Mouse (Mus musculus): ENCODE measurements around the gene Spata20. TPM values are rescaled to one million over a fixed set of nuclear protein-coding genes. Genes with fewer than 3 reads are reported as not detected.
A peak's percentile ranks its signal among the peaks of the same experiment; 100 is the strongest.

Gene Spata20
- polyA plus RNA-seq, 1 experiment from 2014 or later, result 0.29 TPM

- WGBS, result 87% methylated on average over 7 of the region's 7 CpGs
- H3K4me3 ChIP-seq, result no peak overlapping the region
- H3K36me3 ChIP-seq, result no peaks in the 10 kb centered on the region
- H3K27ac ChIP-seq, result no peak overlapping the region
- no peak for ATAC-seq (ENCODE audit: insufficient number of reproducible peaks, insufficient read depth, low FRiP score, low TSS enrichment)
- H3K4me2 ChIP-seq (replicated peaks), result no peak overlapping the region
- H3K9ac ChIP-seq, result no peak overlapping the region
- no peaks in the 10 kb centered on the region for H3K4me1 ChIP-seq
- peaks cover 21% of the 10 kb centered on the region; the same call in 1 of the 2 replicates for H3K27me3 ChIP-seq
- no peaks in the 10 kb centered on the region for H3K9me3 ChIP-seq
Observed at GRCm38 (mm10) chr11:94481963-94482362, 4.0 kb downstream of the Spata20 start.

- ATAC-seq (ENCODE audit: insufficient number of reproducible peaks, insufficient read depth, low FRiP score, low TSS enrichment), result no peak
- Histone ChIP-seq H3K36me3 (no peaks in the 10 kb centered on the region), H3K9me3 (no peaks in the 10 kb centered on the region), H3K4me2 (replicated peaks) (no peak overlapping the region), H3K4me1 (peaks cover 7% of the 10 kb centered on the region), H3K27ac (no peak overlapping the region), H3K9ac (no peak overlapping the region), H3K4me3 (no peak overlapping the region), H3K27me3 (peaks cover 27% of the 10 kb centered on the region)
- 89% methylated on average over 9 of the region's 9 CpGs for WGBS
Observed at GRCm38 (mm10) chr11:94480382-94480781, 5.6 kb downstream of the Spata20 start.

- no peaks in the 10 kb centered on the region for H3K9me3 ChIP-seq
- WGBS, result 62% methylated on average over 6 of the region's 6 CpGs
- H3K27me3 ChIP-seq, result peaks cover 23% of the 10 kb centered on the region
- no peak for ATAC-seq (ENCODE audit: insufficient number of reproducible peaks, insufficient read depth, low FRiP score, low TSS enrichment)
- H3K9ac ChIP-seq, result no peak overlapping the region
- peaks cover 17% of the 10 kb centered on the region for H3K4me1 ChIP-seq
- no peak overlapping the region for H3K27ac ChIP-seq
- H3K4me2 ChIP-seq (replicated peaks), result no peak overlapping the region
- no peak overlapping the region for H3K4me3 ChIP-seq
- no peaks in the 10 kb centered on the region for H3K36me3 ChIP-seq
Observed at GRCm38 (mm10) chr11:94477651-94478050, 8.3 kb downstream of the Spata20 start.

GRCm38 (mm10) chr11:94475722-94476121 is 10.3 kb downstream of the Spata20 start:
- H3K27ac ChIP-seq, result no peak overlapping the region
- 13% methylated on average over 11 of the region's 11 CpGs for WGBS
- ATAC-seq (ENCODE audit: insufficient number of reproducible peaks, insufficient read depth, low FRiP score, low TSS enrichment), result no peak
- peaks cover 23% of the 10 kb centered on the region for H3K27me3 ChIP-seq
- no peak overlapping the region for H3K4me3 ChIP-seq
- H3K4me1 ChIP-seq, result peaks cover 28% of the 10 kb centered on the region
- no peaks in the 10 kb centered on the region for H3K9me3 ChIP-seq
- no peaks in the 10 kb centered on the region for H3K36me3 ChIP-seq
- H3K9ac ChIP-seq, result no peak overlapping the region
- no peak overlapping the region for H3K4me2 ChIP-seq (replicated peaks)

GRCm38 (mm10) chr11:94474544-94474910 is 11.5 kb downstream of the Spata20 start:
- peak overlapping the region; percentile 43; the same call in 1 of the 2 replicates for H3K27ac ChIP-seq
- WGBS, result 2% methylated on average over 11 of the region's 11 CpGs

GRCm38 (mm10) chr11:94473707-94474543 is 12.1 kb downstream of the Spata20 start, which contains the start of gene Cacna1g:
Gene Cacna1g (minus strand): TSS chr11:94474198.
- no peaks in the 10 kb centered on the region for H3K36me3 ChIP-seq

More at GRCm38 (mm10) chr11:94474544-94474910, 11.5 kb downstream of the Spata20 start:
- no peak for ATAC-seq (ENCODE audit: insufficient number of reproducible peaks, insufficient read depth, low FRiP score, low TSS enrichment)
- Histone ChIP-seq H3K36me3 (no peaks in the 10 kb centered on the region), H3K4me1 (peaks cover 34% of the 10 kb centered on the region), H3K9ac (no peak overlapping the region), H3K9me3 (no peaks in the 10 kb centered on the region), H3K4me2 (replicated peaks) (peak overlapping the region; percentile 80), H3K27me3 (peaks cover 23% of the 10 kb centered on the region), H3K4me3 (peak overlapping the region; percentile 90)

GRCm38 (mm10) chr11:94472916-94473706 is 12.9 kb downstream of the Spata20 start:
- Histone ChIP-seq H3K27me3 (peaks cover 23% of the 10 kb centered on the region), H3K4me2 (replicated peaks) (peak overlapping the region; percentile 80), H3K4me1 (peaks cover 48% of the 10 kb centered on the region), H3K36me3 (no peaks in the 10 kb centered on the region), H3K9ac (peak overlapping the region; percentile 95), H3K27ac (peak overlapping the region; percentile 91), H3K9me3 (no peaks in the 10 kb centered on the region), H3K4me3 (peak overlapping the region; percentile 90)
- 1% methylated on average over 49 of the region's 52 CpGs for WGBS
- ATAC-seq (ENCODE audit: insufficient number of reproducible peaks, insufficient read depth, low FRiP score, low TSS enrichment), result peak; percentile 24; the same call in 1 of the 2 replicates

More at GRCm38 (mm10) chr11:94473707-94474543, 12.1 kb downstream of the Spata20 start, which contains the start of gene Cacna1g:
- WGBS, result under 1% methylated on average over 47 of the region's 71 CpGs
- Histone ChIP-seq H3K27me3 (peaks cover 23% of the 10 kb centered on the region), H3K4me1 (peaks cover 40% of the 10 kb centered on the region), H3K9ac (peak within 1 kb of the TSS; percentile 95), H3K4me3 (peak within 1 kb of the TSS; percentile 90), H3K9me3 (no peaks in the 10 kb centered on the region), H3K27ac (peak within 1 kb of the TSS; percentile 91), H3K4me2 (replicated peaks) (peak within 1 kb of the TSS; percentile 80)
- peak; percentile 89 for ATAC-seq (ENCODE audit: insufficient number of reproducible peaks, insufficient read depth, low FRiP score, low TSS enrichment)

GRCm38 (mm10) chr11:94472585-94472915 is 13.4 kb downstream of the Spata20 start:
- H3K27ac ChIP-seq, result peak overlapping the region; percentile 91
- no peaks in the 10 kb centered on the region for H3K9me3 ChIP-seq
- H3K4me1 ChIP-seq, result peaks cover 52% of the 10 kb centered on the region
- peaks cover 21% of the 10 kb centered on the region for H3K27me3 ChIP-seq
- peak overlapping the region; percentile 95 for H3K9ac ChIP-seq
- peak overlapping the region; percentile 90 for H3K4me3 ChIP-seq
- WGBS, result under 1% methylated on average over 15 of the region's 15 CpGs
- no peaks in the 10 kb centered on the region for H3K36me3 ChIP-seq
- no peak for ATAC-seq (ENCODE audit: insufficient number of reproducible peaks, insufficient read depth, low FRiP score, low TSS enrichment)
- peak overlapping the region; percentile 80 for H3K4me2 ChIP-seq (replicated peaks)

- ATAC-seq (ENCODE audit: insufficient number of reproducible peaks, insufficient read depth, low FRiP score, low TSS enrichment), result no peak
- H3K4me1 ChIP-seq, result peaks cover 55% of the 10 kb centered on the region
- peak overlapping the region; percentile 95 for H3K9ac ChIP-seq
- H3K27me3 ChIP-seq, result peaks cover 18% of the 10 kb centered on the region
- peak overlapping the region; percentile 90 for H3K4me3 ChIP-seq
- no peaks in the 10 kb centered on the region for H3K9me3 ChIP-seq
- no peaks in the 10 kb centered on the region for H3K36me3 ChIP-seq
- H3K4me2 ChIP-seq (replicated peaks), result peak overlapping the region; percentile 80
- 1% methylated on average over 17 of the region's 17 CpGs for WGBS
- peak overlapping the region; percentile 91 for H3K27ac ChIP-seq
Observed at GRCm38 (mm10) chr11:94471740-94472584, 14.0 kb downstream of the Spata20 start.

GRCm38 (mm10) chr11:94470391-94470790 is 15.6 kb downstream of the Spata20 start:
- Histone ChIP-seq H3K9me3 (no peaks in the 10 kb centered on the region), H3K4me1 (peaks cover 54% of the 10 kb centered on the region), H3K9ac (peak overlapping the region; percentile 95; the same call in 1 of the 2 replicates), H3K36me3 (peaks cover 11% of the 10 kb centered on the region; the same call in 1 of the 2 replicates), H3K27ac (peak overlapping the region; percentile 91), H3K4me2 (replicated peaks) (peak overlapping the region; percentile 80), H3K27me3 (peaks cover 7% of the 10 kb centered on the region), H3K4me3 (peak overlapping the region; percentile 90)
- ATAC-seq (ENCODE audit: insufficient number of reproducible peaks, insufficient read depth, low FRiP score, low TSS enrichment), result no peak
- WGBS, result 3% methylated on average over 5 of the region's 7 CpGs

All from embryonic facial prominence, embryonic 12.5 days (tissue).